Mouse (Mus musculus) megakaryocyte, embryonic 14.5 days (primary cell): ENCODE measurements at regions not wholly inside any gene's neighbourhood (a gene's known extent, or its start where the extent isn't known, plus 50 kb on each side); places are given as distances from the start of the nearest gene placed in this dataset.

Experiments used
- FLI1 ChIP-seq: IDR thresholded peaks from 2 replicates; pipeline ENCODE4 v1.6.1; 2012; ENCODE audit warnings: low read length, inconsistent platforms, mixed read lengths
- GATA1 ChIP-seq: IDR thresholded peaks from 3 replicates; pipeline ENCODE4 v1.6.1; 2012; ENCODE audit warnings: mixed read lengths, low read length, inconsistent platforms, borderline replicate concordance

- TF ChIP-seq GATA1 (no peak), FLI1 (no peak)
These were observed 156.3 kb upstream of the Klf6 start for GRCm38 (mm10) chr13:5704991-5705390.
